Mouse (Mus musculus) myocyte (in vitro differentiated cells): ENCODE results near the gene Ttll10. TPM values are rescaled to one million over a fixed set of nuclear protein-coding genes. Genes with fewer than 3 reads are reported as not detected.
A peak's percentile ranks its signal among the peaks of the same experiment; 100 is the strongest.

Experiments
- H3K27me3 ChIP-seq: one replicate; pipeline ENCODE4 v1.6.1; 2011; ENCODE audit not compliant: control insufficient read depth, insufficient read depth, insufficient read length
- H3K36me3 ChIP-seq: one replicate; pipeline ENCODE4 v1.6.1; 2011; ENCODE audit not compliant: control insufficient read depth, insufficient read depth
- H3K4me2 ChIP-seq: one replicate; pipeline ENCODE4 v1.6.1; 2011; ENCODE audit warnings: low read depth, control low read depth
- H3K4me3 ChIP-seq: one replicate; pipeline ENCODE4 v1.5.1; 2011; ENCODE audit warnings: mild to moderate bottlenecking, control low read depth, moderate library complexity
- H3K79me2 ChIP-seq: one replicate; pipeline ENCODE4 v1.6.1; 2011; ENCODE audit not compliant: control insufficient read depth, insufficient read depth
- H3ac ChIP-seq: one replicate; pipeline ENCODE4 v1.6.1; 2011; ENCODE audit not compliant: control insufficient read depth, insufficient read length
- CEBPB ChIP-seq: IDR thresholded peaks from 2 replicates; pipeline ENCODE4 v1.6.1; 2011; ENCODE audit warnings: mild to moderate bottlenecking, moderate library complexity; ENCODE audit not compliant: poor library complexity, insufficient read depth, severe bottlenecking
- E2F4 ChIP-seq: IDR thresholded peaks from one replicate; pipeline ENCODE4 v1.6.1; 2011; ENCODE audit warnings: mild to moderate bottlenecking, control low read depth, moderate library complexity; ENCODE audit not compliant: insufficient read depth
- MAX ChIP-seq: IDR thresholded peaks from one replicate; pipeline ENCODE4 v1.6.1; 2011; ENCODE audit warnings: low read depth, mild to moderate bottlenecking, control low read depth
- MYOD1 ChIP-seq, 3 experiments: IDR thresholded peaks; one replicate each; pipeline ENCODE4 v1.6.1; 2011; ENCODE audit warnings: control low read depth in 2 of 3, low read depth in 2 of 3, mild to moderate bottlenecking in 2 of 3, moderate library complexity in 1 of 3; ENCODE audit not compliant: insufficient read length in 2 of 3, control insufficient read depth in 1 of 3
- MYOG ChIP-seq, 3 experiments: IDR thresholded peaks; one replicate each; pipeline ENCODE4 v1.6.1; 2011; ENCODE audit warnings: control low read depth in 2 of 3, low read depth in 2 of 3, mild to moderate bottlenecking in 2 of 3; ENCODE audit not compliant: insufficient read length in 2 of 3, control insufficient read depth in 1 of 3, insufficient read depth in 1 of 3
- POLR2A ChIP-seq: IDR thresholded peaks from one replicate; pipeline ENCODE4 v1.6.1; 2011; ENCODE audit warnings: low read depth, mild to moderate bottlenecking, control low read depth, moderate library complexity; ENCODE audit not compliant: insufficient read length
- POLR2AphosphoS2 ChIP-seq: IDR thresholded peaks from one replicate; pipeline ENCODE4 v1.6.1; 2011; ENCODE audit warnings: low read depth, control low read depth; ENCODE audit not compliant: insufficient read length
- REST ChIP-seq: IDR thresholded peaks from one replicate; pipeline ENCODE4 v1.6.1; 2011; ENCODE audit warnings: mild to moderate bottlenecking, control low read depth, moderate library complexity; ENCODE audit not compliant: insufficient read depth, insufficient read length
- SRF ChIP-seq: IDR thresholded peaks from one replicate; pipeline ENCODE4 v1.6.1; 2011; ENCODE audit warnings: low read depth; ENCODE audit not compliant: control insufficient read depth, insufficient read length
- TCF12 ChIP-seq: IDR thresholded peaks from one replicate; pipeline ENCODE4 v1.6.1; 2011; ENCODE audit warnings: mild to moderate bottlenecking, control low read depth; ENCODE audit not compliant: poor library complexity, insufficient read depth, severe bottlenecking
- TCF3 ChIP-seq: IDR thresholded peaks from one replicate; pipeline ENCODE4 v1.6.1; 2011; ENCODE audit warnings: low read depth, control low read depth; ENCODE audit not compliant: insufficient read length
- USF1 ChIP-seq: IDR thresholded peaks from one replicate; pipeline ENCODE4 v1.6.1; 2011; ENCODE audit warnings: low read depth, mild to moderate bottlenecking, control low read depth, moderate library complexity
- polyA plus RNA-seq: library from polyadenylated mRNA; unstranded; fragments of >200 nt; fragmentation: generic; extraction: Trizol; gene quantifications from one replicate; pipeline ENCODE4 v1.2.1, GENCODE M21; 2012; ENCODE audit warnings: missing spikeins

The Ttll10 gene
- polyA plus RNA-seq, 1 experiment, result not detected

DNA sequence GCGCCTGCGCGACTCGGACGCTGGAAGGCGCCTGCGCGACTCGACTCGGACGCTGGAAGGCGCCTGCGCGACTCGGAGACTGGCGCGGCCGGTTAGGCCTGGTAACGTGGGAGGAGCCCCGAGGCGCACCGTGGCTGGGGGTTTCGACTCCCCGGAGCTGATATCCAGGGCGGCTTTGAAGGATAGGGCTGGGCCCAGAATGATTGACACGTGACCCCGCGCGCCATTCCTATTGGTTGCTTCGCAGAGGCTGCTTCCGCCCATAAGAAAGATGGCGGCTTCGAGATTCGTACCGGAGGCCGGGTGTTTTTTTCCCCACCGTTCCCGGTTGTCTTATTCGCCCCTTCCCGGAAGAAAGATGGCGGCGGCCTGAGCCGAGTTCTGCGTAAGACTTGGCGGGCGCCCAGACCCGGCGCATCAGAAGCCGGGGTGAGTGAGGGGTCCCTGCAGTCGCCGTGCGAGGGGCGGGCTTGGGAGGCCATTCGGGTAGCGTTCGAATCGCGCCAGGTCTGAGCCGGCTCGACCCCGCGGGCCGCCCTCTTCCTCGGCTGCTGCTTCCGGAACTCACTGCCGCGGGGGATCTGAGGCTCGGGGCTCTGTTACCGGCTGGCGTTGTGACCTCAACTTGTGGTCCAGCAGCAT, 66.2 kb downstream of the Ttll10 start:
- H3K79me2 ChIP-seq, result peaks cover 47% of the 10 kb centered on the region
- H3ac ChIP-seq, result peak overlapping the region; percentile 93
- TF ChIP-seq MYOG (IDR thresholded peaks at IDR 0.05; ENCODE audit: control insufficient read depth in 1 of 3, insufficient read depth in 1 of 3, insufficient read length in 2 of 3, low read depth in 2 of 3) (no peak), USF1 (peak; percentile 97), CEBPB (no peak), POLR2A (peak; percentile 48), SRF (no peak), MYOD1 (IDR thresholded peaks at IDR 0.05; ENCODE audit: control insufficient read depth in 1 of 3, insufficient read length in 2 of 3, low read depth in 2 of 3) (no peak), MAX (no peak), POLR2AphosphoS2 (no peak), TCF3 (no peak)
- H3K27me3 ChIP-seq, result no peaks in the 10 kb centered on the region
- H3K4me2 ChIP-seq, result peak overlapping the region; percentile 96
- H3K36me3 ChIP-seq, result peaks cover under 1% of the 10 kb centered on the region
- peak overlapping the region; percentile 97 for H3K4me3 ChIP-seq

DNA sequence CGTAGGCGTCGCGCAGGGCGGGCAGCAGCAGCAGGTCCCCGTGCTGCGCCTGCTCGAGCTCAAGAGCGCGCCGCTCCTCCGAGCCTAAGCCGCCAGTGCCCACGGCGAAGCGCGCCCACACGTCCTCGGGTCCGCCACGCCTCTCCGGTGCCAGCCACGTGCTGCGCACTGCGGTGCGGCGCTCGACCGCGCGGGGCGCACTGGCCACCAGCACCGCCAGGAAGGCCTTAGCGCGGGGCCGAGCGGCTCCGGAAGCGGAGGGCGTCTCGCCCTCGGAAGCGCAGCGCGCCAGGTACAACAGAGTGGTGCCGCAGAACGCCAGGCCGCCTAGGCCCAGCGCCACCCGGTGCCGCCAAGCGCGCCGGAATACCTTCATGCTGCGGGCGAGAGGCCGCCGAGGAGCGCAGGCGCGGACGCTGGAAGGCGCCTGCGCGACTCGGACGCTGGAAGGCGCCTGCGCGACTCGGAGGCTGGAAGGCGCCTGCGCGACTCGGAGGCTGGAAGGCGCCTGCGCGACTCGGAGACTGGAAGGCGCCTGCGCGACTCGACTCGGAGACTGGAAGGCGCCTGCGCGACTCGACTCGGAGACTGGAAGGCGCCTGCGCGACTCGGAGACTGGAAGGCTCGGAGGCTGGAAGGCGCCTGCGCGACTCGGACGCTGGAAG, 66.8 kb downstream of the Ttll10 start, which contains the start of the genes B3galt6 and Sdf4:
B3galt6 (minus strand) TSS at position 409 of the 665 bp plus-strand sequence.
Sdf4 (plus strand) TSS at position 632 of the 665 bp plus-strand sequence.
- no peak for TF ChIP-seq E2F4
- peak; percentile 72 for TF ChIP-seq USF1
- no peak for TF ChIP-seq TCF12
- TF ChIP-seq SRF, result peak; percentile 36
- peak; percentile 76 for TF ChIP-seq MAX
- TF ChIP-seq POLR2A, result peak; percentile 82
- TF ChIP-seq CEBPB, result no peak
- TF ChIP-seq MYOG (IDR thresholded peaks at IDR 0.05; ENCODE audit: control insufficient read depth in 1 of 3, insufficient read depth in 1 of 3, insufficient read length in 2 of 3, low read depth in 2 of 3), result peak in 2 of 3 experiments; percentile 28 to 59
- no peak for TF ChIP-seq TCF3
- peak; percentile 75 for TF ChIP-seq POLR2AphosphoS2
- peak in 2 of 3 experiments; percentile 1 to 58 for TF ChIP-seq MYOD1 (IDR thresholded peaks at IDR 0.05; ENCODE audit: control insufficient read depth in 1 of 3, insufficient read length in 2 of 3, low read depth in 2 of 3)
- no peak for TF ChIP-seq REST
- Histone ChIP-seq H3K4me3 (peak within 1 kb of the TSS; percentile 97), H3K4me2 (peak within 1 kb of the TSS; percentile 96), H3K36me3 (no peaks in the 10 kb centered on the region), H3K79me2 (peaks cover 44% of the 10 kb centered on the region), H3K27me3 (no peaks in the 10 kb centered on the region), H3ac (peak within 1 kb of the TSS; percentile 93)

DNA sequence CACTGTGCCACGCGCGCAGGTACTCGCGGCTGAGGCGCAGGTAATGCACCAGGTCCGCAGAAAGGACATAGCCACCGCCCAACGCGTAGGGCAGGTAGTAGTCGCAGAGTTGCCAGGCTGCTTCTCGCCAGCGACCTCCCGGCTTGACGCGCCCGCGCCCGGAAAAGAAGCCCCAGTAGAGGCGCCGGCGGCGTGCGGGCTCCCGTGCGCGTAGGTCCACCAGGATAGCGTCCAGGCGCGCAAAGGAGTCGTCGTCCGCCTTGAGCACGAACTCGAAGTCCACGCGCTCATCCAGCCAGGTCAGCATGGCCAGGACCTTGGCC, 67.3 kb downstream of the Ttll10 start:
- peak overlapping the region; percentile 93 for H3ac ChIP-seq
- no peaks in the 10 kb centered on the region for H3K27me3 ChIP-seq
- peaks cover 39% of the 10 kb centered on the region for H3K79me2 ChIP-seq
- H3K4me2 ChIP-seq, result peak overlapping the region; percentile 77
- no peaks in the 10 kb centered on the region for H3K36me3 ChIP-seq
- TF ChIP-seq E2F4, result no peak
- TF ChIP-seq MYOG (IDR thresholded peaks at IDR 0.05; ENCODE audit: control insufficient read depth in 1 of 3, insufficient read depth in 1 of 3, insufficient read length in 2 of 3, low read depth in 2 of 3), result no peak
- TF ChIP-seq TCF12, result no peak
- no peak for TF ChIP-seq POLR2A
- TF ChIP-seq USF1, result no peak
- no peak for TF ChIP-seq CEBPB
- no peak for TF ChIP-seq POLR2AphosphoS2
- TF ChIP-seq TCF3, result no peak
- TF ChIP-seq REST, result no peak
- TF ChIP-seq MAX, result no peak
- no peak for TF ChIP-seq SRF
- no peak for TF ChIP-seq MYOD1 (IDR thresholded peaks at IDR 0.05; ENCODE audit: control insufficient read depth in 1 of 3, insufficient read length in 2 of 3, low read depth in 2 of 3)
- peak overlapping the region; percentile 97 for H3K4me3 ChIP-seq

DNA sequence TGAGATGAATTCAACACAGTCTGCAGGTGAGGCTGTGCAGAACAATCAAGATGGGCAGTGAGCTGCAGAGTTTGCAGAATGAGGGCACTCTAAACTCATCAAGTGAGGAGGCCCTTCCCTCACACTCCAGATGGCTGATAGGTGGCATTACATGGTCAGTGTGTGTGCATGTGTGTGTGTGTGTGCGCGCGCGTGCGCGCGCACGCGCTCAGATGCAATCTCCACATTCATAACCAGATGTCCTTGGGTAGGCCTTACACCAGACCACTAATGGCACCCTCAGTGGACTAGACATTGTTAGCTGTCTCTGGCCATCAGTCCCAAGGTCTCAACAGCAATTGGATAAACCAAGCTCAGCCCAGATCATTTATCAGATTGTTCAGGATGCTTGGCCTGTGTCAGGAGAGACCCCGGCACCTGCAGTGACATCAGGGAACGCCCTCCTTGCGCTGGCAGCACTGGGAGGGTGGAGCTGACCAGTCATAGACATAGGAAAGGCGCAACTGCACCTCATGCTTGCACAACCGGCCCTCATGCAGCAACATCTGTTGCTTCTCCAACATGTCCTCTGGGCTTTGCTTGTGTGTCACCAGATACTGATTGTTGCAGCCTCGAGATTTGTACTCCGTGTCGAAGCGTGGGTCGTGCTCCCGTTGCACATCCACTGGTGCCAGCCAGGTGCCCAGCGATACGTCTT, 67.9 kb downstream of the Ttll10 start:
- no peaks in the 10 kb centered on the region for H3K36me3 ChIP-seq
- H3K27me3 ChIP-seq, result no peaks in the 10 kb centered on the region
- peak overlapping the region; percentile 93 for H3ac ChIP-seq
- TF ChIP-seq TCF3, result no peak
- no peak for TF ChIP-seq TCF12
- TF ChIP-seq USF1, result no peak
- TF ChIP-seq POLR2AphosphoS2, result no peak
- TF ChIP-seq MYOG (IDR thresholded peaks at IDR 0.05; ENCODE audit: control insufficient read depth in 1 of 3, insufficient read depth in 1 of 3, insufficient read length in 2 of 3, low read depth in 2 of 3), result no peak
- no peak for TF ChIP-seq POLR2A
- peak overlapping the region; percentile 97 for H3K4me3 ChIP-seq
- peaks cover 34% of the 10 kb centered on the region for H3K79me2 ChIP-seq
- peak overlapping the region; percentile 77 for H3K4me2 ChIP-seq

Other genes starting within 250 kb of the Ttll10 start
- gene Ccnl2, start 246.9 kb downstream of the Ttll10 start, polyA plus RNA-seq, result 24.7 TPM
- 152 TPM for gene Aurkaip1, start 228.1 kb downstream of the Ttll10 start, polyA plus RNA-seq
- 87.5 TPM for gene Mxra8, start 219.7 kb downstream of the Ttll10 start, polyA plus RNA-seq
- gene Dvl1, start 212.0 kb downstream of the Ttll10 start, polyA plus RNA-seq, result 98.4 TPM
- gene Tas1r3, start 196.1 kb downstream of the Ttll10 start, polyA plus RNA-seq, result 0.17 TPM
- 10.5 TPM for gene Cptp, start 190.0 kb downstream of the Ttll10 start, polyA plus RNA-seq
- gene Ints11, start 189.9 kb downstream of the Ttll10 start, polyA plus RNA-seq, result 72.1 TPM
- 19.1 TPM for gene Pusl1, start 167.6 kb downstream of the Ttll10 start, polyA plus RNA-seq
- 22.3 TPM for gene Acap3, start 167.6 kb downstream of the Ttll10 start, polyA plus RNA-seq
- gene Ube2j2, start 115.6 kb downstream of the Ttll10 start, polyA plus RNA-seq, result 70.6 TPM
- 2.1 TPM for gene C1qtnf12, start 97.1 kb downstream of the Ttll10 start, polyA plus RNA-seq
- gene B3galt6, start 66.8 kb downstream of the Ttll10 start, polyA plus RNA-seq, result 5.4 TPM
- gene Sdf4, start 66.5 kb downstream of the Ttll10 start, polyA plus RNA-seq, result 137 TPM
- gene Tnfrsf4, start 45.6 kb downstream of the Ttll10 start, polyA plus RNA-seq, result 0.64 TPM
- gene Tnfrsf18, start 33.2 kb downstream of the Ttll10 start, polyA plus RNA-seq, result 0.40 TPM
- gene 9430015G10Rik, start 50.6 kb upstream of the Ttll10 start, polyA plus RNA-seq, result 11.0 TPM
- 0.26 TPM for gene Rnf223, start 71.1 kb upstream of the Ttll10 start, polyA plus RNA-seq
- 22.7 TPM for gene Agrn, start 138.1 kb upstream of the Ttll10 start, polyA plus RNA-seq
- gene Isg15, start 141.4 kb upstream of the Ttll10 start, polyA plus RNA-seq, result 12.4 TPM
- gene AW011738, start 143.9 kb upstream of the Ttll10 start, polyA plus RNA-seq, result 0.48 TPM
- gene Perm1, start 156.5 kb upstream of the Ttll10 start, polyA plus RNA-seq, result 0.11 TPM
- gene Plekhn1, start 175.4 kb upstream of the Ttll10 start, polyA plus RNA-seq, result 10.6 TPM
- gene Noc2l, start 176.6 kb upstream of the Ttll10 start, polyA plus RNA-seq, result 61.3 TPM
- 0.02 TPM for gene Samd11, start 196.2 kb upstream of the Ttll10 start, polyA plus RNA-seq